Mouse (Mus musculus) adrenal gland, postnatal 14 days (tissue): ENCODE measurements around the gene A730049H05Rik. TPM values are rescaled to one million over a fixed set of nuclear protein-coding genes. Genes with fewer than 3 reads are reported as not detected.
A peak's percentile ranks its signal among the peaks of the same experiment; 100 is the strongest.

Experiments used
- DNase-seq: peaks from one replicate; pipeline ENCODE4 v3.0.0; 2021; ENCODE audit warnings: mixed read lengths
- total RNA-seq: library from RNA; stranded (reverse); gene quantifications from 2 replicates; pipeline ENCODE4 v1.2.3, GENCODE M21; 2021

The A730049H05Rik gene
- total RNA-seq, 1 experiment from 2014 or later = 2.7 TPM

- DNase-seq = peak; percentile 36
Observed at GRCm38 (mm10) chr6:92827360-92827759, 11.1 kb downstream of the A730049H05Rik start.

GRCm38 (mm10) chr6:92829148-92829547 lies 12.9 kb downstream of the A730049H05Rik start:
- no peak for DNase-seq

GRCm38 (mm10) chr6:92831106-92831505 lies 14.8 kb downstream of the A730049H05Rik start:
- no peak for DNase-seq

GRCm38 (mm10) chr6:92842000-92842399 lies 25.7 kb downstream of the A730049H05Rik start:
- DNase-seq = no peak

- DNase-seq = no peak
Observed at GRCm38 (mm10) chr6:92843474-92843873, 27.2 kb downstream of the A730049H05Rik start.

- no peak for DNase-seq
Observed at GRCm38 (mm10) chr6:92845898-92846297, 29.6 kb downstream of the A730049H05Rik start.

- DNase-seq = peak; percentile 20
Observed at GRCm38 (mm10) chr6:92846614-92847013, 30.3 kb downstream of the A730049H05Rik start.

GRCm38 (mm10) chr6:92849208-92849607 lies 32.9 kb downstream of the A730049H05Rik start:
- no peak for DNase-seq

- DNase-seq = peak; percentile 68
Observed at GRCm38 (mm10) chr6:92850250-92850649, 34.0 kb downstream of the A730049H05Rik start.

- DNase-seq = no peak
Observed at GRCm38 (mm10) chr6:92854873-92855272, 38.6 kb downstream of the A730049H05Rik start.

- no peak for DNase-seq
Observed at GRCm38 (mm10) chr6:92857761-92858160, 41.5 kb downstream of the A730049H05Rik start.

- no peak for DNase-seq
Observed at GRCm38 (mm10) chr6:92858721-92859510, 42.6 kb downstream of the A730049H05Rik start.

- no peak for DNase-seq
Observed at GRCm38 (mm10) chr6:92860285-92860912, 44.1 kb downstream of the A730049H05Rik start.

GRCm38 (mm10) chr6:92862599-92862998 lies 46.3 kb downstream of the A730049H05Rik start:
- no peak for DNase-seq

GRCm38 (mm10) chr6:92869089-92869581 lies 52.9 kb downstream of the A730049H05Rik start, which contains the start of gene Gm15737:
TSS of gene Gm15737 (plus strand) at chr6:92869357.
- peak; percentile 46 for DNase-seq

- peak; percentile 7 for DNase-seq
Observed at GRCm38 (mm10) chr6:92869582-92870219, 53.4 kb downstream of the A730049H05Rik start.

GRCm38 (mm10) chr6:92871813-92872212 lies 55.5 kb downstream of the A730049H05Rik start:
- no peak for DNase-seq

GRCm38 (mm10) chr6:92872766-92873165 lies 56.5 kb downstream of the A730049H05Rik start:
- DNase-seq = no peak

- peak; percentile 17 for DNase-seq
Observed at GRCm38 (mm10) chr6:92874854-92875253, 58.6 kb downstream of the A730049H05Rik start.

GRCm38 (mm10) chr6:92875340-92875739 lies 59.1 kb downstream of the A730049H05Rik start:
- DNase-seq = no peak

- DNase-seq = no peak
Observed at GRCm38 (mm10) chr6:92876121-92876520, 59.8 kb downstream of the A730049H05Rik start.

- DNase-seq = no peak
Observed at GRCm38 (mm10) chr6:92877236-92877635, 61.0 kb downstream of the A730049H05Rik start.

- no peak for DNase-seq
Observed at GRCm38 (mm10) chr6:92878771-92879170, 62.5 kb downstream of the A730049H05Rik start.
